Mouse (Mus musculus) midbrain, embryonic 11.5 days (tissue): ENCODE data around the gene Pip4k2a. TPM values are rescaled to one million over a fixed set of nuclear protein-coding genes. Genes with fewer than 3 reads are reported as not detected.

Experiments
- ATAC-seq: fragments of 200-750 bp; cut with Nextera tagmentation; 2 replicates; pipeline ENCODE4 v1.8.0; 2017; ENCODE audit warnings: moderate TSS enrichment, moderate library complexity; ENCODE audit not compliant: low FRiP score
- DNase-seq: peaks from one replicate; pipeline ENCODE4 v3.0.0; 2015; ENCODE audit warnings: low spot score; ENCODE audit errors: missing footprints
- H3K27ac ChIP-seq: fragments of 300-500 bp; sonication (generic); 2 replicates; pipeline ENCODE4 v1.5.1; 2014; ENCODE audit warnings: low read depth, low read length
- H3K27me3 ChIP-seq: fragments of 300-500 bp; sonication (generic); 2 replicates; pipeline ENCODE4 v1.6.1; 2014; ENCODE audit warnings: mild to moderate bottlenecking, low read length, moderate library complexity, mixed read lengths; ENCODE audit not compliant: control insufficient read depth, insufficient read depth
- H3K36me3 ChIP-seq: fragments of 300-500 bp; sonication (generic); 2 replicates; pipeline ENCODE4 v1.6.1; 2014; ENCODE audit warnings: mild to moderate bottlenecking, low read length, moderate library complexity, mixed read lengths; ENCODE audit not compliant: control insufficient read depth, insufficient read depth
- H3K4me1 ChIP-seq: fragments of 300-500 bp; sonication (generic); 2 replicates; pipeline ENCODE4 v1.6.1; 2014; ENCODE audit warnings: low read length; ENCODE audit not compliant: control insufficient read depth, insufficient read depth
- H3K4me2 ChIP-seq: fragments of 300-500 bp; sonication (generic); 2 replicates; pipeline ENCODE4 v1.6.1; 2014; ENCODE audit warnings: mild to moderate bottlenecking, moderate library complexity
- H3K4me3 ChIP-seq: fragments of 300-500 bp; sonication (generic); 2 replicates; pipeline ENCODE4 v1.5.1; 2014; ENCODE audit warnings: low read depth, low read length
- H3K9ac ChIP-seq: fragments of 300-500 bp; sonication (generic); 2 replicates; pipeline ENCODE4 v1.6.1; 2014; ENCODE audit warnings: low read length
- H3K9me3 ChIP-seq: fragments of 300-500 bp; sonication (generic); 2 replicates; pipeline ENCODE4 v1.6.1; 2016; ENCODE audit warnings: low read length; ENCODE audit not compliant: control insufficient read depth
- WGBS: fragments of 180-500 bp; shearing (Covaris S2); extraction: QIAGEN DNeasy Blood & Tissue Kit; methylation state at CpG from one replicate; pipeline ENCODE4 v1.1.7; 2014; 5-methylcytosine and 5-hydroxymethylcytosine counted together
- polyA plus RNA-seq: library from polyadenylated mRNA; unstranded; fragments of >200 nt; fragmentation: Nextera tagmentation; extraction: Ambion mirVana; gene quantifications from 2 replicates; pipeline ENCODE4 v1.2.1, GENCODE M21; 2014

Pip4k2a gene
- polyA plus RNA-seq, 1 experiment from 2014 or later: 9.7 TPM

DNA sequence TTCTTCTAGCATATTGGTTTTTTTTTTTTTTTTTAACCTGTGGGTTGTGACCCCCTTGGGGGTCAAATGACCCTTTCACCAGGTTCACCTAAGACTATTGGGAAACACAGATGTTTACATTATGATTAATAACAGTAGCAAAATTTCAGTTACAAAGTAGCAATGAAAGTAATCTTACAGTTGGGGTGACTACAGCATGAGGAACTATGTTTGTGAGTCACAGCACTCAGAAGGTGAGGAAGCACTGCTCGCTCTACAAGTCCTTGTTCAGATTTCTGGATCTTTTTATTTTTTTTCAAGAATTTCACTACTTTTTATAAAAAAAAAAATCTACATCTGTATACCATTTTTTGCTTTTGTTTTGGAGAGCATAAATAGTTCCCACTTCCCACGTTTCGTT lies 26.4 kb downstream of the Pip4k2a start:
- Histone ChIP-seq H3K4me3 (no peak overlapping the region), H3K27ac (no peak overlapping the region), H3K4me2 (no peak overlapping the region), H3K27me3 (no peaks in the 10 kb centered on the region), H3K36me3 (no peaks in the 10 kb centered on the region), H3K9ac (no peak overlapping the region), H3K4me1 (no peaks in the 10 kb centered on the region), H3K9me3 (peaks cover 4% of the 10 kb centered on the region; the same call in 1 of the 2 replicates)
- WGBS: 90% methylated on average over 3 of the region's 3 CpGs
- ATAC-seq (no peak), DNase-seq (no peak)

DNA sequence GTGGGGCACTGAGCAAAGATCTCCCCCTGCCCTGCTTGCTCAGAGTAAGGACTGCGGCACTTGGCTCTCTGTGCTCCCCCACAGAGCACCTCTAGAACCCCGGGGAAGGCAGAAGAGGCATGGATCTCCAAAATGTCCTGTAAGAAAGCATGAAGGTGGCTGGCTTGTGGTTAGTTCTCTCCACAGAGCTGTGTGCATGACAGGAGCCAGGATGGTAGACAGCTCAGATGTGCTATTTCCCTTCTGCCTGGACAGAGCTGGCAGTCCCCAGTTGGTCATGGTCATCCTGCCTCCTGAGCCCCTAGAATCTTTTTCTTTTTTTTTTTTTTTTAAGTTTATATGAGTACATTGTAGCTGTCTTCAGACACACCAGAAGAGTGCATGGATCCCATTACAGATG lies 27.5 kb downstream of the Pip4k2a start:
- Histone ChIP-seq H3K9ac (no peak overlapping the region), H3K9me3 (peaks cover 4% of the 10 kb centered on the region; the same call in 1 of the 2 replicates), H3K36me3 (no peaks in the 10 kb centered on the region), H3K4me2 (no peak overlapping the region), H3K27me3 (no peaks in the 10 kb centered on the region), H3K27ac (no peak overlapping the region), H3K4me3 (no peak overlapping the region), H3K4me1 (no peaks in the 10 kb centered on the region)
- 72% methylated on average over 2 of the region's 2 CpGs for WGBS
- DNase-seq: peak; percentile 56
- ATAC-seq: no peak

DNA sequence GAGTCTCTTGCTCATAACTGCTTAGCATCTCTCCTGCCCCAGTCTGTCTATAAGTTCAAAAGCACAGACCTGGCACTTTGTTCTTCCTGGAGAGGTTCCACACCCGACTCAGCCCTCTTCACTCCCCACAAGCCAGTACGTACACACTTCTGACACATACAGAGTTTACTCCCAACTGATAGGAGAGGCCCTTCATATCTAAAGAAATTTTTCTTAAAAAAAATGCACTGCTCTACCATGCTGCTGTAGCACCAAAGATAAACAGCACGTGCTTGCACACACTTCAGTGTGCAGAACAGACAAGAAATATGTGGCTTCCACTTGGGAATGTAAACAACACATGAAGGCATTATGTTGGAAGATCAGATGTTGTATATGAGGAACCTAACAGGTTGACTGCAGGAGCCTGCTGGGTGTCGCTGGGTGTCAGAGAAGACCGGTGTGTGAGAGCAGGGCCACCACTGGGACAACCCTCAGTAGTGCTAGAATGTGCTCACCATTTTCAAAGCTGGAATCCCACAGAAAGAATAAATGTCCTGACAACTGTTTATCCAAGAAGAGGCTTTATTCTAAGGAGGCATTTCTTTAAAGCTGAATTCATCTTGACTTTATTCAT lies 28.8 kb downstream of the Pip4k2a start:
- DNase-seq (peak; percentile 61), ATAC-seq (no peak)
- H3K4me1 ChIP-seq: no peaks in the 10 kb centered on the region
- H3K36me3 ChIP-seq: no peaks in the 10 kb centered on the region
- WGBS: 87% methylated on average over 5 of the region's 5 CpGs
- H3K9ac ChIP-seq: no peak overlapping the region
- no peak overlapping the region for H3K4me3 ChIP-seq
- H3K4me2 ChIP-seq: no peak overlapping the region
- no peak overlapping the region for H3K27ac ChIP-seq
- H3K27me3 ChIP-seq: no peaks in the 10 kb centered on the region
- H3K9me3 ChIP-seq: peaks cover 4% of the 10 kb centered on the region; the same call in 1 of the 2 replicates

DNA sequence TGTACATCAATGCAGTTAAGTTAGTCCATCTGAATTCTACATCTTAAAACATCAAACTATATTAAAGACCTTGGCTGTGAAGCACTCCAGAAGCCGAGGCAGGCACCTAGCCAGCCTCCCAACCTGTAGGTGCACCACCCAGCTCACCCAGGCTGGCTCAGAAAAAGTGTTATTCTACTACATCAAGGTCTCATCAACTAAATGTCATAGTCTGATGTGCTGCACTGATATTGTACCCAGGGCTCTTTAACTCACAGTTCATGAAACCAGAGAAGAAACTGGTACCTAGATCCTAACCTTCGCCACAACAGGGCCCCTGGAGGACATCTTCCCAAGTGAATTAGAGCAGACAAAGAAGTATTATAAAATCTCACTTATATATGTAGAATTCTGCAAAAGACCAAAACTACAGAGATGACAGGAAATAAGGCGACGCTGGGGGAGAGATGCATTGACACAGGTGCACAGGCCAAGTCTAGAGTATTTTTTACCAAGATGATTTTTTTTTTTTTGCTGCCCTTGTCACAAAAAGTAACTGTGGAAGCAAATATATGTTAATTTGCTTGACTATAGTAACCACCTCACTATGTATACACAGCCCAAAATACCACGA lies 30.4 kb downstream of the Pip4k2a start:
- no peak for ATAC-seq
- no peak overlapping the region for H3K27ac ChIP-seq
- H3K36me3 ChIP-seq: no peaks in the 10 kb centered on the region
- peak; percentile 51 for DNase-seq
- no peak overlapping the region for H3K4me3 ChIP-seq
- no peaks in the 10 kb centered on the region for H3K4me1 ChIP-seq
- no peak overlapping the region for H3K4me2 ChIP-seq
- H3K27me3 ChIP-seq: no peaks in the 10 kb centered on the region
- no peak overlapping the region for H3K9ac ChIP-seq
- 94% methylated on average over 5 of the region's 5 CpGs for WGBS
- H3K9me3 ChIP-seq: no peaks in the 10 kb centered on the region; the same call in 1 of the 2 replicates

DNA sequence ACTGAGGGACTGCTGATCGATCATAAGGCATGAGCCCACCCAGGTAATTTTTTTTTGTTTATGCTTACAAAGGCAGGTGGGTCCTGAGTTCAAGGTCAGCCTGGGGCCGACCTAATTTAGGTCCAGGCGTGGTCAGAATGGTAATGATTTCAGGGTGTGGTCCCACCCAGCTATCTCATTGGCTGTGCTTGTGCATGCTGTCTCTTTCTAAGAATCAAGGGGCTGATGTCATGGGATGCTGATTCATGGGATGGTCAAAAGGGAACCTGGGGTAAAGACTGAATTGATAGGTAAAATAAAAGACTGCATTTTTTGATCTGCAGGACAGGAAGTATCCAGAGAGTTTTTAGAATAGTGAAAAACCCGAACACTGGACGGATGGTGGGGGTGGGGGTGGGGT lies 31.4 kb downstream of the Pip4k2a start:
- H3K4me3 ChIP-seq: no peak overlapping the region
- DNase-seq (no peak), ATAC-seq (no peak)
- H3K4me2 ChIP-seq: no peak overlapping the region
- no peak overlapping the region for H3K9ac ChIP-seq
- WGBS: 90% methylated on average over 5 of the region's 5 CpGs
- no peak overlapping the region for H3K27ac ChIP-seq
- no peaks in the 10 kb centered on the region for H3K27me3 ChIP-seq
- no peaks in the 10 kb centered on the region for H3K36me3 ChIP-seq
- H3K9me3 ChIP-seq: no peaks in the 10 kb centered on the region
- H3K4me1 ChIP-seq: no peaks in the 10 kb centered on the region

DNA sequence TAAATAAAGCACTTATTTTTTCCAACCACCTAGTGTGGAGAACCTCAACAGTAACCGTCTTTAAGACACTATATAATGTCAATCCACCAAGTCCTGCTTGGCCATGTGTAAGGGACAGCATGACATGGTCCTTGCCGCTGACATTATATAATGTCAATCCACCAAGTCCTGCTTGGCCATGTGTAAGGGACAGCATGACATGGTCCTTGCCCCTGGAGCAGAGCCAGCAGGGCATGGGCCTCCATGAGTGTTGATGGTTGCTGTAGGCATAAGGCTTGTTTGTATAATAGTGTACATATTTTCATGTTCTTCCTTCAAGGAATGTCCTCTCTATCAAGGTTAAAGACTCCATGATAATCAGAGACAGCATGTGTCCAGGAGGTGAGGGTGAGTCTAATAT lies 32.0 kb downstream of the Pip4k2a start:
- WGBS: 95% methylated on average over 2 of the region's 2 CpGs
- Histone ChIP-seq H3K4me2 (no peak overlapping the region), H3K27ac (no peak overlapping the region), H3K4me3 (no peak overlapping the region), H3K4me1 (no peaks in the 10 kb centered on the region), H3K9me3 (no peaks in the 10 kb centered on the region), H3K27me3 (no peaks in the 10 kb centered on the region), H3K36me3 (no peaks in the 10 kb centered on the region), H3K9ac (no peak overlapping the region)
- ATAC-seq: no peak
- no peak for DNase-seq

DNA sequence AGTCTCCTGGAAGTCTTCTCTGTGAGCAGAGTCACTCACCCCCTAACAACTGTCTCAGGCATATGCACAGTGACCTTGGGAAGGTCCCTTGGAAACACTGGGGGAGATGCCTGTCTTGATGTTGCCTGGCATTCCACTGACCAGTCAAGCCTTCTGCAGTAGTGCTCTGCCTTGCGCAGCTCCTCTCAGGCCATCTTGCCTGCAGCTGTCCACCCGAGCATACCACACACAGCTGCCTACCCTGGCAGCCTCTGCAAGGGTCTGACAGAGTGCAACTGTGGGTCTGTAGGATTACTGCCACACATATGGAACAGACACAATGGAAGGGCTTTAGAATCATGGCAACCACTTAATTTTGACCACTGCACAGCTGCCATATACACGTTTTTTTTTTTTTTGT lies 32.8 kb downstream of the Pip4k2a start:
- no peaks in the 10 kb centered on the region for H3K36me3 ChIP-seq
- DNase-seq (peak; percentile 66), ATAC-seq (no peak)
- no peaks in the 10 kb centered on the region for H3K27me3 ChIP-seq
- no peaks in the 10 kb centered on the region for H3K9me3 ChIP-seq
- H3K4me1 ChIP-seq: peaks cover 2% of the 10 kb centered on the region
- H3K27ac ChIP-seq: no peak overlapping the region
- H3K9ac ChIP-seq: no peak overlapping the region
- WGBS: 78% methylated on average over 3 of the region's 3 CpGs
- no peak overlapping the region for H3K4me3 ChIP-seq
- no peak overlapping the region for H3K4me2 ChIP-seq

DNA sequence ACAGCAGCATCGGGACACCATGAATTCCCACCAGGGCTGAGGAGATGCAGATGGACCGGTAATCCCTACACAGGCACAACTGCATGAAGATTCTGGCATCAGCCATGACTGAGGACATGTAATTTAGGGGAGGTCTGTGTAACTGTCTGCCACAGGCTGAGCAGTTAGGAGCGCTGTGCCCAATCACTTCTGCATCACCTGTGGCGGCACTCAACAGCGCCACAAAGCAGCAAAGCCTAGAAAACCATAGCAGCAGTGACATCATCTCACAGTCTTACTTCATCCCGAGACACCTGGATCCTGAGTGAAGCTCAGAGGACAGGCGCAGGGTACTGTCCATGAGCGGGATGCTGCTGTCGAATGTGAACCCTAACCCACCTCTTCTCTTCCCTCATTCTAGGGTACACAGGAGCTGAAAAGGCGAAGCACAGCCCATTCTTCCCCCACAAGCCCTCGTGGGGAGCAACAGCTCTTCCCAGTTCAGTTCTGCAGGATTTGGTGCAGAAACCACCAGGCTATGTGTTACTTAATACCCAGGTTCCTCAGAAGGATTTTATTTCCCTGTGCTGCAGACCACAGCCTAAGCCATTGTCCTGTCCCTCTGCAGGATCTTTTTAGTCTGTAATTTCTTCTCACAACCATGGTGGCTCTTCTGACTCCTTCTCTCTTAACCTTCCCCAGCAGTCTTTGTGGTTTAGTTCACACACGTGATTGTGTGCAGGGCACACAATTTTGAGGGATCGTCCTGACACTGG lies 34.5 kb downstream of the Pip4k2a start:
- H3K27ac ChIP-seq: no peak overlapping the region
- H3K4me1 ChIP-seq: peaks cover 2% of the 10 kb centered on the region
- no peak overlapping the region for H3K9ac ChIP-seq
- no peak overlapping the region for H3K4me2 ChIP-seq
- H3K27me3 ChIP-seq: no peaks in the 10 kb centered on the region
- H3K4me3 ChIP-seq: no peak overlapping the region
- no peaks in the 10 kb centered on the region for H3K9me3 ChIP-seq
- DNase-seq (peak; percentile 77), ATAC-seq (no peak)
- H3K36me3 ChIP-seq: no peaks in the 10 kb centered on the region
- WGBS: 76% methylated on average over 13 of the region's 13 CpGs

DNA sequence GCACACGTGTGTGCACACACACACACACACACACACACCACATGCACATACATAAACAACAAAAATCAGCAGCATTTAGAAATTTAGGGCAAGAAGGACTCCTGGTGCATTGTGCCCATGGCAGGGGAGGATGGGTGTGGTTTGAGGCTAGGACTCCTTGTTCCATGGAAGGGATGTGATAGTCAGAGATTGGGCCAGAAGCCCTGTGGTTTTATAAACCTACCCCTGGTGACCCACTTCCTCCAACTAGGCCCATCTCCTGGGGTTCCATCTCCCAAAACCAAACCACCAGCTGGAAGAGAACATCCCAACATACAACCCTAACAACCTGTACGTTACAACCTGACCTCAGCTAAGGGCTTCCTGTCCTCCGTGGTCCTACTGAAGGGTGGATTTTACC lies 35.4 kb downstream of the Pip4k2a start:
- Histone ChIP-seq H3K4me2 (no peak overlapping the region), H3K9ac (no peak overlapping the region), H3K27me3 (no peaks in the 10 kb centered on the region), H3K36me3 (no peaks in the 10 kb centered on the region), H3K9me3 (no peaks in the 10 kb centered on the region), H3K4me1 (peaks cover 2% of the 10 kb centered on the region), H3K4me3 (no peak overlapping the region), H3K27ac (no peak overlapping the region)
- DNase-seq (no peak), ATAC-seq (no peak)
- WGBS: 81% methylated on average over 3 of the region's 3 CpGs
